Mouse (Mus musculus) hindbrain, embryonic 14.5 days (tissue): Measurements from ENCODE around the gene Fam47c. TPM values are rescaled to one million over a fixed set of nuclear protein-coding genes. Genes with fewer than 3 reads are reported as not detected.

ENCODE experiments used
- ATAC-seq: fragments of 200-750 bp; cut with Nextera tagmentation; 2 replicates; pipeline ENCODE4 v1.8.0; 2017; ENCODE audit warnings: moderate number of reproducible peaks, mild to moderate bottlenecking, moderate TSS enrichment, moderate library complexity; ENCODE audit not compliant: low FRiP score
- DNase-seq: peaks from one replicate; pipeline ENCODE4 v3.0.0-alpha.2; 2015; ENCODE audit warnings: low spot score
- H3K27ac ChIP-seq: fragments of 300-500 bp; sonication (generic); 2 replicates; pipeline ENCODE4 v1.5.1; 2014; ENCODE audit warnings: mild to moderate bottlenecking, moderate library complexity
- H3K27me3 ChIP-seq: fragments of 300-500 bp; sonication (generic); 2 replicates; pipeline ENCODE4 v1.6.1; 2014; ENCODE audit warnings: mild to moderate bottlenecking, low read length, mixed read lengths; ENCODE audit not compliant: control insufficient read depth, insufficient read depth
- H3K36me3 ChIP-seq: fragments of 300-500 bp; sonication (generic); replicated peaks from 2 replicates; pipeline ENCODE4 v1.6.1; 2014; ENCODE audit not compliant: control insufficient read depth, insufficient read depth
- H3K4me1 ChIP-seq: fragments of 300-500 bp; sonication (generic); replicated peaks from 2 replicates; pipeline ENCODE4 v1.6.1; 2014; ENCODE audit warnings: antibody characterized with exemption, low read length, mixed read lengths; ENCODE audit not compliant: control insufficient read depth, insufficient read depth
- H3K4me2 ChIP-seq: fragments of 300-500 bp; sonication (generic); replicated peaks from 2 replicates; pipeline ENCODE4 v1.6.1; 2014; ENCODE audit warnings: mild to moderate bottlenecking, moderate library complexity
- H3K4me3 ChIP-seq: fragments of 300-500 bp; sonication (generic); replicated peaks from 2 replicates; pipeline ENCODE4 v1.5.1; 2014; ENCODE audit warnings: mild to moderate bottlenecking, low read length
- H3K9ac ChIP-seq: fragments of 300-500 bp; sonication (generic); 2 replicates; pipeline ENCODE4 v1.6.1; 2014
- H3K9me3 ChIP-seq: fragments of 300-500 bp; sonication (generic); 2 replicates; pipeline ENCODE4 v1.6.1; 2016; ENCODE audit warnings: low read length; ENCODE audit not compliant: control insufficient read depth
- WGBS: fragments of 180-500 bp; shearing (Covaris S2); extraction: QIAGEN DNeasy Blood & Tissue Kit; methylation state at CpG from one replicate; pipeline ENCODE4 v1.1.7; 2014; 5-methylcytosine and 5-hydroxymethylcytosine counted together
- polyA plus RNA-seq: library from polyadenylated mRNA; unstranded; fragments of >200 nt; fragmentation: Nextera tagmentation; extraction: Ambion mirVana; gene quantifications from 2 replicates; pipeline ENCODE4 v1.2.1, GENCODE M21; 2014

Fam47c gene
- not detected in 2 replicates for polyA plus RNA-seq

DNA sequence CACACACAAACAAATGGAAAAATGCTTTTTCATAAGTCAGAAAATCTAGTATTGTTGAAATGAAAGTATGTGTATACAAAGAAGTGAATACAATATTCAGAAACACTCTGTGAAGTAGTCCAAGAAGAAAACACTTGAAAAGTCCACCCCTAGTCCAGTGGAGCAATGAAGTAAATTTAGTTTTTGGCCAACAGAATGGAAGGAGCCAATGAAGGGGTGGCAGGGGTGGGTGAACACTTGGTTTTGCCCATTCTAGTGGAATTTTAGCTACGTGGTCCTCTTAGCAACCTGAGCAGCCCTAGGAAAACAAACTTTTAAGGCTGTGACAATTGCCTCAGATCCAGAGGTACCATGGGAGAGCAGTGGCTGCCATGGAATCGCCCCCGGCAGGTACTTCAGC lies at the start of gene Fam47c:
TSS of gene Fam47c (plus strand) at position 301 of the 400 bp plus-strand sequence.
- Histone ChIP-seq H3K4me2 (no peak within 1 kb of the TSS), H3K36me3 (no peaks in the 10 kb centered on the region), H3K27ac (no peak within 1 kb of the TSS), H3K4me1 (no peaks in the 10 kb centered on the region), H3K27me3 (no peaks in the 10 kb centered on the region), H3K9ac (no peak within 1 kb of the TSS), H3K4me3 (no peak within 1 kb of the TSS), H3K9me3 (no peaks in the 10 kb centered on the region)
- WGBS, result 82% methylated on average over 3 of the region's 3 CpGs
- DNase-seq (no peak), ATAC-seq (no peak)

DNA sequence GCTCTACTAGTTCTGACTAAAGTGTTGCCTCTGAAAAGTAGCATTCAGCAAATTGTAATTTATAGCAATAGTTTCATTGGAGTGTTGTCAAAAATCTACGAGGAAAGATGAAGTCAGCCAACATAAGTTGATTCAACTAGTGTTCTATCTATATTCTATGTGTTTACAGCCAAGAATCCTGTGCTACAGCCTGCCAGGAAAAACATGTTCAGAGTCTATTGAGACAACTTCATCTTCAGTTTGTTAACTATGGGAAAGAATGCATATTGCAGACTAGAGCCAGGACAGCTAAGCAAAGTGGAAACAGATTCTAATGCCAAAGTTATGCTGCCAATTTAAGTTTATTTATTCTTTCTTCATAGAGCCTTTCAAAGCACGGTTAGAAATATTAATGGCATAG lies 31.8 kb downstream of the Fam47c start:
- H3K36me3 ChIP-seq, result no peaks in the 10 kb centered on the region
- H3K27ac ChIP-seq, result no peak overlapping the region
- no peak overlapping the region for H3K4me3 ChIP-seq
- H3K9me3 ChIP-seq, result no peaks in the 10 kb centered on the region
- ATAC-seq, result no peak
- H3K27me3 ChIP-seq, result no peaks in the 10 kb centered on the region
- no peaks in the 10 kb centered on the region for H3K4me1 ChIP-seq
- WGBS, result 80% methylated on average over 2 of the region's 2 CpGs
- H3K4me2 ChIP-seq, result no peak overlapping the region
- no peak for DNase-seq
- H3K9ac ChIP-seq, result no peak overlapping the region

DNA sequence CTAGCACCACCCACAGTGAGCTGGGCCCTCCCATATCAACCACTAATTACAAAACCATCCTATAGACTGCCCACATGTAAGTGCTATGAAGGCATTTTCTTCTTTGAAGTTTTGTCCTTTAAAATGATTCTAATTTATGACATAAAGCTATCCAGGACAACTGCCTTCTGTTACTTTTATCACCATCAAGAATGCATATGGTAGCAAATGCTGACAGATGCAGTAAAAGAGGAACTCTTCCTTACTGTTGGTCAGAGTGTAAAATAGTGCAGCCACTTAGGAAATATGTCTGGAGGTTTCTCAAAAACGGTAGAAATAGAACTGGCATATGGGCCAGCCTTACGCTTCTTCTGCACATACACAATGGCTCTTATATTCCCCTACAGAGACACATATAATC lies 39.5 kb downstream of the Fam47c start:
- Histone ChIP-seq H3K27ac (no peak overlapping the region), H3K9ac (no peak overlapping the region), H3K36me3 (no peaks in the 10 kb centered on the region), H3K4me1 (no peaks in the 10 kb centered on the region), H3K4me3 (no peak overlapping the region), H3K4me2 (no peak overlapping the region), H3K27me3 (no peaks in the 10 kb centered on the region), H3K9me3 (no peaks in the 10 kb centered on the region)
- ATAC-seq (no peak), DNase-seq (no peak)
- WGBS, result 78% methylated on average over 2 of the region's 2 CpGs

Other genes starting within 250 kb of the Fam47c start
- gene Prrg1, start 153.9 kb upstream of the Fam47c start, polyA plus RNA-seq, result 8.8 and 8.9 TPM in 2 replicates